Mouse (Mus musculus) ES-Bruce4 (cell line): ENCODE measurements around the gene Slc4a11. TPM values are rescaled to one million over a fixed set of nuclear protein-coding genes. Genes with fewer than 3 reads are reported as not detected.

Source experiments
- H3K27ac ChIP-seq: 2 replicates; pipeline ENCODE4 v1.5.1; 2012; ENCODE audit warnings: low read length, inconsistent platforms; ENCODE audit not compliant: insufficient read depth
- H3K27me3 ChIP-seq: 2 replicates; pipeline ENCODE4 v1.6.1; 2012; ENCODE audit warnings: mild to moderate bottlenecking, low read length, inconsistent platforms; ENCODE audit not compliant: control insufficient read depth, poor library complexity, insufficient read depth, severe bottlenecking
- H3K36me3 ChIP-seq: 2 replicates; pipeline ENCODE4 v1.6.1; 2012; ENCODE audit warnings: inconsistent platforms, mild to moderate bottlenecking, low read length, moderate library complexity; ENCODE audit not compliant: control insufficient read depth, poor library complexity, insufficient read depth, severe bottlenecking
- H3K4me1 ChIP-seq: one replicate; pipeline ENCODE4 v1.8.1; 2011; ENCODE audit warnings: low read length; ENCODE audit not compliant: control insufficient read depth, insufficient read depth
- H3K4me3 ChIP-seq: 2 replicates; pipeline ENCODE4 v1.5.1; 2011; ENCODE audit warnings: low read depth, mild to moderate bottlenecking, low read length
- H3K9ac ChIP-seq: 2 replicates; pipeline ENCODE4 v1.6.1; 2012; ENCODE audit warnings: low read depth, mild to moderate bottlenecking, inconsistent platforms; ENCODE audit not compliant: poor library complexity, severe bottlenecking
- H3K9me3 ChIP-seq: replicated peaks from 2 replicates; pipeline ENCODE4 v1.6.1; 2012; ENCODE audit warnings: mild to moderate bottlenecking, low read length, inconsistent platforms; ENCODE audit not compliant: control insufficient read depth, poor library complexity, insufficient read depth, severe bottlenecking
- CTCF ChIP-seq: IDR thresholded peaks from one replicate; pipeline ENCODE4 v1.8.1; 2011; ENCODE audit warnings: low read depth, low read length
- EP300 ChIP-seq: IDR thresholded peaks from 2 replicates; pipeline ENCODE4 v1.6.1; 2011; ENCODE audit warnings: low read depth, low read length; ENCODE audit not compliant: insufficient read depth
- POLR2A ChIP-seq: IDR thresholded peaks from one replicate; pipeline ENCODE4 v1.8.1; 2011; ENCODE audit warnings: low read length; ENCODE audit not compliant: insufficient read depth
- polyA plus RNA-seq: library from polyadenylated mRNA; stranded (reverse); fragments of >200 nt; gene quantifications from 2 replicates; pipeline ENCODE4 v1.2.4, GENCODE M21; 2011; ENCODE audit warnings: low read depth; ENCODE audit not compliant: missing spikeins, insufficient read depth, insufficient read length

The Slc4a11 gene
- polyA plus RNA-seq, 1 experiment: 27.1 TPM

GRCm38 (mm10) chr2:130731855-130732254 is 34.5 kb upstream of the Slc4a11 start:
- H3K4me1 ChIP-seq: no peaks in the 10 kb centered on the region
- H3K36me3 ChIP-seq: no peaks in the 10 kb centered on the region
- no peak for TF ChIP-seq POLR2A
- H3K9ac ChIP-seq: no peak overlapping the region
- H3K9me3 ChIP-seq: no peaks in the 10 kb centered on the region
- H3K27me3 ChIP-seq: no peaks in the 10 kb centered on the region
- H3K27ac ChIP-seq: no peak overlapping the region
- H3K4me3 ChIP-seq: no peak overlapping the region

- no peak overlapping the region for H3K9ac ChIP-seq
- no peaks in the 10 kb centered on the region for H3K9me3 ChIP-seq
- H3K27me3 ChIP-seq: no peaks in the 10 kb centered on the region
- no peak overlapping the region for H3K4me3 ChIP-seq
- no peaks in the 10 kb centered on the region for H3K4me1 ChIP-seq
- TF ChIP-seq POLR2A: no peak
- no peaks in the 10 kb centered on the region for H3K36me3 ChIP-seq
- H3K27ac ChIP-seq: no peak overlapping the region
Measured at GRCm38 (mm10) chr2:130730746-130731145, 33.4 kb upstream of the Slc4a11 start.

GRCm38 (mm10) chr2:130728906-130729585 is 31.7 kb upstream of the Slc4a11 start:
- H3K36me3 ChIP-seq: no peaks in the 10 kb centered on the region
- no peak for TF ChIP-seq POLR2A
- no peak for TF ChIP-seq EP300
- TF ChIP-seq CTCF: no peak
- H3K27me3 ChIP-seq: no peaks in the 10 kb centered on the region
- no peak overlapping the region for H3K4me3 ChIP-seq
- H3K27ac ChIP-seq: no peak overlapping the region
- no peak overlapping the region for H3K9ac ChIP-seq
- H3K9me3 ChIP-seq: no peaks in the 10 kb centered on the region
- H3K4me1 ChIP-seq: no peaks in the 10 kb centered on the region

- H3K36me3 ChIP-seq: no peaks in the 10 kb centered on the region
- TF ChIP-seq CTCF (no peak), POLR2A (no peak), EP300 (no peak)
- H3K9me3 ChIP-seq: no peaks in the 10 kb centered on the region
- H3K27me3 ChIP-seq: no peaks in the 10 kb centered on the region
- H3K9ac ChIP-seq: no peak overlapping the region
- no peak overlapping the region for H3K4me3 ChIP-seq
- H3K4me1 ChIP-seq: no peaks in the 10 kb centered on the region
- no peak overlapping the region for H3K27ac ChIP-seq
Measured at GRCm38 (mm10) chr2:130727752-130728151, 30.4 kb upstream of the Slc4a11 start.

- no peaks in the 10 kb centered on the region for H3K27me3 ChIP-seq
- H3K4me3 ChIP-seq: no peak overlapping the region
- no peak for TF ChIP-seq EP300
- TF ChIP-seq POLR2A: no peak
- no peak for TF ChIP-seq CTCF
- H3K9ac ChIP-seq: no peak overlapping the region
- no peaks in the 10 kb centered on the region for H3K36me3 ChIP-seq
- no peaks in the 10 kb centered on the region for H3K4me1 ChIP-seq
- H3K9me3 ChIP-seq: no peaks in the 10 kb centered on the region
- H3K27ac ChIP-seq: no peak overlapping the region
Measured at GRCm38 (mm10) chr2:130724369-130724768, 27.1 kb upstream of the Slc4a11 start.

- Histone ChIP-seq H3K9me3 (no peaks in the 10 kb centered on the region), H3K4me1 (peaks cover 3% of the 10 kb centered on the region), H3K27me3 (no peaks in the 10 kb centered on the region), H3K36me3 (no peaks in the 10 kb centered on the region), H3K27ac (no peak overlapping the region), H3K9ac (no peak overlapping the region), H3K4me3 (no peak overlapping the region)
- TF ChIP-seq CTCF (no peak), EP300 (no peak), POLR2A (no peak)
Measured at GRCm38 (mm10) chr2:130717951-130718350, 20.6 kb upstream of the Slc4a11 start.
